Mouse (Mus musculus) heart, adult 2 months (tissue): ENCODE measurements around the gene Slc35f5.

Source experiments
- CTCF ChIP-seq: fragments of 200-600 bp; IDR thresholded peaks from 2 replicates; pipeline ENCODE4 v1.8.1; 2022; ENCODE audit warnings: antibody characterized with exemption, mild to moderate bottlenecking, moderate library complexity
- POLR2A ChIP-seq: fragments of 200-500 bp; IDR thresholded peaks from 2 replicates; pipeline ENCODE4 v1.6.1; 2011; ENCODE audit warnings: mild to moderate bottlenecking, low read depth, low read length, control low read depth; ENCODE audit not compliant: insufficient read depth

GRCm38 (mm10) chr1:125516910-125517659 is 43.3 kb upstream of the Slc35f5 start:
- TF ChIP-seq POLR2A: no peak
- TF ChIP-seq CTCF: peak; percentile 37
